Mouse (Mus musculus) CH12.LX (cell line): ENCODE measurements around the gene Olfr507.
"Not testable (repeated sequence)": the region's sequence is repeated elsewhere in the genome, so short reads cannot be mapped to it uniquely, and the experiment has no call there.

Source experiments
- CTCF ChIP-seq, 2 experiments: IDR thresholded peaks in 1 of 2; conservative IDR thresholded peaks in 1 of 2; 2 replicates each; pipeline ENCODE4 v1.5.1; 2011 to 2012; ENCODE audit warnings: low read depth in 2 of 2, low read length in 2 of 2, improper control_type of control experiment in 1 of 2, inconsistent platforms in 1 of 2, mild to moderate bottlenecking in 1 of 2, moderate library complexity in 1 of 2
- PAX5 ChIP-seq: IDR thresholded peaks from 2 replicates; pipeline ENCODE4 v1.6.1; 2012; ENCODE audit warnings: low read length, inconsistent platforms, mixed read lengths

- TF ChIP-seq PAX5; CTCF (conservative IDR thresholded peaks at IDR 0.05 in 1 of 2, IDR thresholded peaks at IDR 0.05 in 1 of 2; ENCODE audit: low read depth in 2 of 2, low read length in 2 of 2): not testable (repeated sequence)
Observed at GRCm38 (mm10) chr7:108616781-108617180, 4.8 kb upstream of the Olfr507 start.
